Mouse (Mus musculus): ENCODE results near the gene Fbxl16.

GRCm38 (mm10) chr17:25786781-25787504, 21.9 kb upstream of the Fbxl16 start:
- TF ChIP-seq POLR2AphosphoS2 (IDR thresholded peaks at IDR 0.05; ENCODE audit: insufficient read length, low read depth) (peak; percentile 58), USF1 (IDR thresholded peaks at IDR 0.05; ENCODE audit: low read depth) (no peak), POLR2A (IDR thresholded peaks at IDR 0.05; ENCODE audit: insufficient read length, low read depth) (no peak), E2F4 (IDR thresholded peaks at IDR 0.05; ENCODE audit: insufficient read depth) (no peak), MAX (IDR thresholded peaks at IDR 0.05; ENCODE audit: low read depth) (no peak)

Data from myocyte (in vitro differentiated cells).